Mouse (Mus musculus) brain, embryonic 14.5 days (tissue): Measurements from ENCODE around the gene Gm19935. TPM values are rescaled to one million over a fixed set of nuclear protein-coding genes. Genes with fewer than 3 reads are reported as not detected.

Source experiments
- DNase-seq: peaks from one replicate; pipeline ENCODE4 v3.0.0-alpha.2; 2011; ENCODE audit warnings: low read depth
- CTCF ChIP-seq: fragments of 200-500 bp; IDR thresholded peaks from 2 replicates; pipeline ENCODE4 v1.5.1; 2012; ENCODE audit warnings: inconsistent platforms, mild to moderate bottlenecking, moderate library complexity, borderline replicate concordance; ENCODE audit not compliant: insufficient read depth, insufficient read length; ENCODE audit errors: extremely low read depth
- POLR2A ChIP-seq: fragments of 200-500 bp; IDR thresholded peaks from 2 replicates; pipeline ENCODE4 v1.6.1; 2012; ENCODE audit warnings: mild to moderate bottlenecking, inconsistent platforms, borderline replicate concordance; ENCODE audit not compliant: poor library complexity, insufficient read depth, insufficient read length, severe bottlenecking; ENCODE audit errors: extremely low read depth
- polyA plus RNA-seq: library from polyadenylated mRNA; depleted of rRNA; stranded (reverse); fragments of >200 nt; gene quantifications from 2 replicates; pipeline ENCODE4 v1.2.3, GENCODE M21; 2012

Gene Gm19935
- polyA plus RNA-seq, 1 experiment = 1.2 TPM

DNA sequence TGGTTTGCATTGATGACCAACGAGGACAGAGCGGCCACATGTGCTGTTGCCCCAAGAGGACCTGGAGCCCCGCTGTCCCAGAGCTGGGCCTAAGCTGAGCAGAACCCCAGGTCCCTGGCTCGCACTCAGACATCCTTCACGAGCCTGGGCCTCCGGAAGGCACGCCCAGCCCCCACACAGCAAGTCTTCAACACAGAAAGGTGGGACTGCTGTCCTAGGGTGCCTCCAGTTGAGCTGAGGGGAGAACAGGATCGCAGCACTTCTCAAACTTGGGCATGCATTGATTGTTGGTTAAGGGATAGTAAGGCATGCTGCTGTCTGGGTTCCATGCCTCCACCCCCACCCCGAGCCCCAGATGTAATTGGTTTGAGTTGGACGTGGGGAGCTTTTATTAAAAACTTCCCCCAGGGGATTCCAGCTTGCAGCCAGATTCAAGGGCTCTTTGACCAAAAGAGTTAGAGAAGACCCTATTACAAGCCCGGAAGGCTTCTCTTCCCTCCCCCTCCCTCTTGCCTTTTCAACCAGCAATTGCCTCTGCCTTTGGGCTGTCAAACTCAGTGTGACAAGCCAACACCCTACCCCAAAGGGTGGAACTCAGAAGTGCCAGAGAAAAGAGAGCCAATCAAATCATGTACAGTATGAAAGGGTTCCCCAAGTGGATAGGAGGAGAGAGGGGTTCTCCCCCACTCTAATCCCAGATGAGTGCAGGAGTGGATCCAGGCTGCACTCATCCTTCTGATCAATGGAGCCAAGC is 12.0 kb upstream of the Gm19935 start:
- peak; percentile 80 for DNase-seq
- no peak for TF ChIP-seq POLR2A
- TF ChIP-seq CTCF = no peak

DNA sequence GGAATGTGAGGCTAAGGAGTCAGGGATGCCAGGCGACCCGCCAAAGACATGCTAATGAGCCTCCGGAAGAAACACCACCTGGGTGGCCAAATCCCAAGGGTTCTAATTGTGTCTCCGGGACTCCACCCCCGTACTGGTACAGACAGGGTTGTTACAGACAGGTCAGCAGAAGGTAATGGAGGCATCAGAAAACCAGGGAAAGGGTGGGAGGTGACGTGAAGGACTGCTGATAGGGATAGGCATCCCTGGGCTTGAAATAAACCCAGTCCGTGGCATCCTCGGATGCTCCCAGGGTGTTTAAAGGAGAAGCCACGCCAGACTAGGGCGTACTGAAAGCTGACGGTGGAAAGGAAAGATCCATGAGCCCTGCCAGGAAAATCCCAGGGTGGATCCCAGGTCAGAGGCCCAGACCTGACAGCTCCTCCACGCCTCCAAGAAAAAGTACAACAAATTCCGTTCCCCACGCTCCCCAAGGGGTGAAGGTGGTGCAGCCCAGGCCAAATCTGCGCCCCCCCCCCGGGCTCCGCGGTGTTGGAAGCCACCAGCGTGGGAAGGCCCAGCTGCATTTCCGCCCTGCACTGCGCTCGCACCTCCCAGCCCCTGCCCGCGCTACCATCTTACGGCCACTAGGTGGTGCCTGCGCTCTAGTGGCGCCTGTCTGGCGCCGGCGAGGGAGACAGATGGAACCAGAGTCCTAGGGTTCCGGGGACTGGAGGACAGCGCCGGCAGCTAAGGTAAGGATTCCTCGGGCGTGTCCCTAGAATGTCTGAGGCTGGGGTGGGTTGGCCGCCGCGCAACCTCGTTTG is 11.2 kb upstream of the Gm19935 start, which contains the start of gene Chd9:
Chd9 (plus strand) TSS at position 172 of the 806 bp plus-strand sequence.
- DNase-seq = peak; percentile 94
- TF ChIP-seq CTCF = peak; percentile 97
- TF ChIP-seq POLR2A = no peak

GRCm38 (mm10) chr8:90825459-90825871 is 8.3 kb upstream of the Gm19935 start:
- DNase-seq = no peak
- TF ChIP-seq CTCF (no peak), POLR2A (no peak)

DNA sequence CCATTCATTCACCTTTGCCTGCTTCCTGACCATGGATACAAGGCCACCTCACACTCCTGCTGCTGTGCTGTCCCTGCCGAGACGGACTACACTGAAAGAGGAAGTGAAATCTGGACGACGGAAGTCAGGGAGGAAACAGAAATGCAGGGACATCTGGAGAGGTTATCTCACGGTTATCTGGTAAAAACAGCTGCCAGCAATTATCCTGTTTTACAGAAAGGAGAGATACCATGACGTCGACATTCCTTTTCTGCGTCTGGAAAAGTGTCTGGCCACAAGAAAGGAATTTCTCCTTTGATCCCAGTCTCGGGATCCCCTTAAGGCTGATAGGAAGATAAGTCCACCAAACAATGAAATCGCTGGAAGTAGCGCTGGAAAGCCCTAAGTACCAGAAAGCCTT is 5.2 kb upstream of the Gm19935 start:
- no peak for TF ChIP-seq POLR2A
- TF ChIP-seq CTCF = no peak
- DNase-seq = no peak

- DNase-seq = no peak
- no peak for TF ChIP-seq POLR2A
- TF ChIP-seq CTCF = no peak
Observed at GRCm38 (mm10) chr8:90820321-90820696, 3.1 kb upstream of the Gm19935 start.

- DNase-seq = no peak
- TF ChIP-seq POLR2A (no peak), CTCF (no peak)
Observed at GRCm38 (mm10) chr8:90819561-90820320, 2.5 kb upstream of the Gm19935 start.

GRCm38 (mm10) chr8:90816061-90816882 is 921 bp downstream of the Gm19935 start:
- DNase-seq = peak; percentile 66
- TF ChIP-seq CTCF (no peak), POLR2A (no peak)

- no peak for DNase-seq
Observed at GRCm38 (mm10) chr8:90813602-90814320, 3.4 kb downstream of the Gm19935 start.

DNA sequence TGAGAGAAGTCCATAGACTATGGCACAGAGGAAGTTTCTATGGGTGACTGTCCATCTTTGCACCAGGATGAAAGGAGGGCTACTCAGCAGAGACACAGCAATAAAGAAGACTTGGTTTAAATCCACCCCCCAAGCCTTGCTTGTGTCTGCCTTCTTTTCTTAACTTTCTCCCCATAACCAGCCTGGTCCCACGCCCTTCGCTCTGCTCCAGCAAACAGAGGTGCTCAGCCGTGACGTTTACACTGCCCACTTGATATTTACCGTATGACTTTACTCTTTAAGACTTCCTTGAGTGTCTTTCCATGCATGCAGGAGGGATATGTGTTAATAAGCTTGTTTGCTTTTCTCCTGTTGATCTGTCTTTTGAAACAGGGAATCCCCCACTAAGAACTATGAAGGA is 17.7 kb downstream of the Gm19935 start:
- TF ChIP-seq POLR2A (no peak), CTCF (no peak)
- no peak for DNase-seq

More at GRCm38 (mm10) chr8:90813602-90814320, 3.4 kb downstream of the Gm19935 start:
- no peak for TF ChIP-seq POLR2A
- peak; percentile 16; the same call in 1 of the 2 replicates for TF ChIP-seq CTCF

DNA sequence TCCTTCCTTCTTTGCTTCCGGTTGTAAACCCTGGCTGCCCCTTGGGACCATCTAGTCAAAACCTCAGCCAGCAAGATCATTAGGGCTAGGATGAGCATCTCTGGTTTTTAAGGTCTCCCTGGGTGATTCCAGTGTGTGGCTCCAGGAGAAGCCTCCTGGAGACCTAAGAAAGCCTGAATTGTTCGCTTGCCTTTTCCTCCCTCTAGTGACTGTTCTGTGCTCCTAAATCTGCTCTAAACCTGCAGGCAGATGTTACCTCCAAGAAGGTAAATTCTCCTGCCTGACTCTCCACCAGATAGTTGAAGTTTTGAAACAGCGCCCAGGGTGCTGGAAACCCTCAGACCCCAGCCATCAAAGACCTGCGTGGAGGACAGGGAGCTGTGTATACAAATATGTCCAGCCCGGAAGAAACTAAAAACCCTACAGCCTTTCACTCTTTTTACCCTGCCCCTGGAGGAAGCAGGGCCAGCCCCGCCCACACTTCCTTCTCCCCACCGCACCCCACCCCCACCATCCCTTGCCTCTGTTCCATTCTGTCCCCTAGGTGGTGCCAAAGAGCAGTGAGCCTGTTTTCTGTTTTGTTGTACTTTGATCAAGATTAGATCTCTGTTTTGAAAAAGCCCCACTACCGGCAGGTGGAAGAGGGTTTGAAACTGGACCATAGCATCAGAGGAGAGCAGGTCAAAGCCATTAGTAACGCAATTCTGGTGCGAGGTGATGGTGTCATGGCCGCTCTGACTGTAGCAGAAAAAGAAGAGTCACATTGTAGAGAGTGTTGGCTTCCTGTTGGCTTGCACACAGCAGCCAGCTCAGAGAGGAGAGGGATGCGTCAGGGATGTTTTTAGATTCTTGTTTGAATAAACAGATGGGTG is 22.0 kb downstream of the Gm19935 start:
- no peak for TF ChIP-seq POLR2A
- peak; percentile 55; the same call in 1 of the 2 replicates for TF ChIP-seq CTCF
- DNase-seq = peak; percentile 78
